Mouse (Mus musculus): ENCODE measurements around the gene Pou3f3.

GRCm38 (mm10) chr1:42702984-42703383, 7.4 kb downstream of the Pou3f3 start:
- TF ChIP-seq CTCF (IDR thresholded peaks at IDR 0.05; ENCODE audit: borderline replicate concordance, insufficient read depth, low read length) (no peak), POLR2A (IDR thresholded peaks at IDR 0.05; ENCODE audit: low read depth, low read length) (no peak)
